Mouse (Mus musculus): ENCODE measurements at regions not wholly inside any gene's neighbourhood (a gene's known extent, or its start where the extent isn't known, plus 50 kb on each side); places are given as distances from the start of the nearest gene placed in this dataset.

DNA sequence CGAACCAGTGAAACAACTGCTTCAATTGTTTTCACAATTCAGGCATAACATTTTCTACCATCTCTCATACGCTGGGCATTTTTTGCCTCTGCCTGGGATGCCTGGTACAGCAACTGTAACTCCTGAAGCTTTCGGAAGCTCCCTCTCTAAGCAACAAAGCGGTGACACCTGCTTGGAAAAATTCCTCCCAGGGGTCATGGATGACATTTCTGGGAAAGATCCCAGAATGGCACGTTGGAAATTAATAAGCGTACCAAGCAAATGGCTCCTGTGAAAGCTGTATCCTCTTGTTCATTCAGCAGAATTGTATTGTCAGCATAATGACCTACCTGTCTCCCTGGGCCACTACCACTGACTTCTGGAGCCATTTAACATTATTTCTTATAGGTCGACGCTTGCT, 333.7 kb upstream of the Noct start:
- Histone ChIP-seq H3K27me3 (no peaks in the 10 kb centered on the region), H3K9me3 (no peaks in the 10 kb centered on the region), H3K4me1 (replicated peaks) (no peaks in the 10 kb centered on the region), H3K4me3 (replicated peaks) (no peak overlapping the region), H3K4me2 (replicated peaks) (no peak overlapping the region), H3K36me3 (no peaks in the 10 kb centered on the region), H3K9ac (replicated peaks) (no peak overlapping the region), H3K27ac (no peak overlapping the region)
- ATAC-seq = no peak
- 90% methylated on average over 8 of the region's 8 CpGs for WGBS

DNA sequence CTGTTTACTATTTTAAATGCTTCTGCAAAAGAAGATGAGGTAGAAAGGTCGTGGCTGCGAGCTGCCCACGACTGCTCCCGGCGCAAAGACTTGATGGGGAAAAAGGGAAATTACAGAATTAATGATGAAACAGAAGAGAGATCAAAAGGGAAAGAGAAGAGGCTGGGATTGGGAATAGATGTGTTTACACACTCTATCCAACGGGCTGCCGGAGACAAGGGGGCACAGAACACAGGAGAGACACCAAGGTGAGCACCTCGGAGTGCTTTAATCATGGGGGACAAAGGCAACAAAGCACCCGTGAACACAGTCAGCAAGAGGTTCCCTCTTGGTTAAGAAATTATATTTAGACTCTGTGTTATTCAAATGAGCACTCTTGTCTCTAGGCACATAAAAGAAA, 326.1 kb upstream of the Noct start:
- no peak overlapping the region for H3K27ac ChIP-seq
- peak; percentile 47; the same call in 1 of the 2 replicates for ATAC-seq
- no peaks in the 10 kb centered on the region for H3K36me3 ChIP-seq
- H3K9me3 ChIP-seq = no peaks in the 10 kb centered on the region
- H3K27me3 ChIP-seq = 0 out of 2 replicates have a peak, but pooled peaks cover 4% of the 10 kb centered on the region
- peaks cover 5% of the 10 kb centered on the region for H3K4me1 ChIP-seq (replicated peaks)
- no peak overlapping the region for H3K4me2 ChIP-seq (replicated peaks)
- no peak overlapping the region for H3K9ac ChIP-seq (replicated peaks)
- 67% methylated on average over 9 of the region's 9 CpGs for WGBS
- H3K4me3 ChIP-seq (replicated peaks) = no peak overlapping the region

GRCm38 (mm10) chr3:50899830-50900350, 324.4 kb upstream of the Noct start:
- H3K36me3 ChIP-seq = no peaks in the 10 kb centered on the region
- no peaks in the 10 kb centered on the region for H3K9me3 ChIP-seq
- H3K27me3 ChIP-seq = 0 out of 2 replicates have a peak, but pooled peaks cover 4% of the 10 kb centered on the region
- peaks cover 11% of the 10 kb centered on the region for H3K4me1 ChIP-seq (replicated peaks)
- ATAC-seq = no peak
- no peak overlapping the region for H3K4me3 ChIP-seq (replicated peaks)
- H3K4me2 ChIP-seq (replicated peaks) = no peak overlapping the region
- no peak overlapping the region for H3K27ac ChIP-seq
- WGBS = 92% methylated on average over 7 of the region's 7 CpGs
- H3K9ac ChIP-seq (replicated peaks) = no peak overlapping the region

GRCm38 (mm10) chr3:50900566-50900965, 323.7 kb upstream of the Noct start:
- ATAC-seq = no peak
- H3K9me3 ChIP-seq = no peaks in the 10 kb centered on the region
- no peak overlapping the region for H3K4me2 ChIP-seq (replicated peaks)
- no peak overlapping the region for H3K4me3 ChIP-seq (replicated peaks)
- peaks cover 18% of the 10 kb centered on the region for H3K4me1 ChIP-seq (replicated peaks)
- WGBS = 79% methylated on average over 9 of the region's 9 CpGs
- no peak overlapping the region for H3K27ac ChIP-seq
- no peak overlapping the region for H3K9ac ChIP-seq (replicated peaks)
- H3K27me3 ChIP-seq = 0 out of 2 replicates have a peak, but pooled peaks cover 4% of the 10 kb centered on the region
- H3K36me3 ChIP-seq = no peaks in the 10 kb centered on the region

DNA sequence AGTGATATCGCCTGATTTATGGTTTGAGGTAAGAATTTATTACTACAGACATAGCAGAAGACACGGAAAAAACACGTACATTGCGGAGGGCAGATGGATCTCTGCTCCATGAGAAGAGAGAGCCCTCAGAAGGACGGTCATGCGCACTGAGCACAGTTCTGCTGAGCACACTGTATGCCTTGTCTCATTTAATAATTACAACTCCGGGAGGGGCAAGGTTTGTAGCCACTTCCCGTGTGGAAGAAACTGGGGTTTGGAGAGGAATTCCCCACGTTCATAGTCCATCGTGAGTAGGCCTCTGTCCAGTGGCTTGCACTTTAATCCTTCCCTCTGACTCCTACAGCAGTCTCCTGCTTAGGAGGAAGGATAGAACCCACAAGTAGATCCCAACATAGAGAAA, 322.9 kb upstream of the Noct start:
- Histone ChIP-seq H3K27me3 (0 out of 2 replicates have a peak, but pooled peaks cover 4% of the 10 kb centered on the region), H3K9me3 (no peaks in the 10 kb centered on the region), H3K9ac (replicated peaks) (no peak overlapping the region), H3K4me2 (replicated peaks) (no peak overlapping the region), H3K27ac (no peak overlapping the region), H3K4me1 (replicated peaks) (peaks cover 21% of the 10 kb centered on the region), H3K4me3 (replicated peaks) (no peak overlapping the region), H3K36me3 (no peaks in the 10 kb centered on the region)
- ATAC-seq = no peak
- WGBS = 95% methylated on average over 10 of the region's 10 CpGs

- Histone ChIP-seq H3K4me1 (replicated peaks) (peaks cover 21% of the 10 kb centered on the region), H3K4me3 (replicated peaks) (no peak overlapping the region), H3K9ac (replicated peaks) (no peak overlapping the region), H3K27ac (no peak overlapping the region), H3K4me2 (replicated peaks) (no peak overlapping the region), H3K27me3 (0 out of 2 replicates have a peak, but pooled peaks cover 4% of the 10 kb centered on the region), H3K9me3 (no peaks in the 10 kb centered on the region), H3K36me3 (no peaks in the 10 kb centered on the region)
- 60% methylated on average over 7 of the region's 7 CpGs for WGBS
- no peak for ATAC-seq
These were observed 321.3 kb upstream of the Noct start for GRCm38 (mm10) chr3:50902933-50903332.

DNA sequence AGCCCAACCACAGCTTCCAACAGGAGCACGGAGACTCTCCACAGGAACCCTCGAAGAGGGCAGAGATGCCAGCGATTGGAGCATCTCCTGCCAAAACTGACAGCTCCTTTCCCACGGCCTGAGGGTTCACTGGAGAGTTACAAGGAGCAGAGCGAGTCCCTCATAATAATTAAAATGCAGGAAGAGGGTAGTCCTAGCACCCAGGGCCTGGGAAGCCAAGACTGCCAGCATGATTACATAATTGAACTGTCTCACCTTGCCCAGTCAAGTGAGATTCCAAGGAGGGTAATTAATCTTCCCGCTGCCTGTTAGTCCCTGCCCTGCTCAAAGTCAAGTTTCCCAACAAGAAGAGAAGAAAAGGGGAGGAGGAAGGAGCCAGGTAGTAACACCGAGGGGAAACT, 319.5 kb upstream of the Noct start:
- 13% methylated on average over 7 of the region's 7 CpGs for WGBS
- H3K9me3 ChIP-seq = no peaks in the 10 kb centered on the region
- peaks cover 21% of the 10 kb centered on the region for H3K4me1 ChIP-seq (replicated peaks)
- no peak overlapping the region for H3K9ac ChIP-seq (replicated peaks)
- peak overlapping the region; percentile 54; the same call in 1 of the 2 replicates for H3K4me2 ChIP-seq (replicated peaks)
- no peaks in the 10 kb centered on the region for H3K27me3 ChIP-seq
- no peaks in the 10 kb centered on the region for H3K36me3 ChIP-seq
- no peak overlapping the region for H3K27ac ChIP-seq
- no peak; the same call in 1 of the 2 replicates for ATAC-seq
- H3K4me3 ChIP-seq (replicated peaks) = no peak overlapping the region

DNA sequence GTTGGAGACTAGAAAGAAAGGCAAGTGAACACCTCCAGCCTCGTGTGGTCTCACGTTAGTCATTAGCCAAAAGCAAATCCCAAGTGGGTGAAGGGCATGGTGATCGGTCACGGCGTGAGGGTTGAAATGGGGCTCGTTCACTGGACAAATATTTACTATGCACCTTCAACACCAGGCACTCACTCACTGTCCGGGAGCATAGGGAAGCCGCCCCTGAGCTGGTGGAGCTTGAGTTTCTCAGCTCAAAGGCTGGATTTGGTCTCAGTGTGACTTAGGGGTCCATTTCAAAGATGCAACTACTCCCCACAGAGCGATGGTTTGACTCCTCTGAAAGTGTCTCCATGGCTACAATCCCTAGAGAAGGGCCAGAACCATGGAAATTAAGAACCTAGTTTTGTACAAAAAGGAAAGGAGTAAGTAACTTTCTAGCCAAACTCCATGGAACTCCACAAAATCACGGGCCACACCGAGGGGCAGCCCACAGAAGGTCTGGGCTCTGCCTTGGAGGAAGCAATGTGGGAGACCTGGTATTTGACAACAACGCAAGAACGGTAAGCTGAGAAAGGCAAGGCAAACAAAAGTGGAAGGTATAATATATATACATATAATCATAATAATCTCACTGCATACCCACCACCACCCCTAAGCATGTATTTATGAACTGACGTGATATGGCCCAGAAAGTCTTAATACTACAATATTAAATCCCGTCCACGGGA, 318.8 kb upstream of the Noct start:
- Histone ChIP-seq H3K27me3 (no peaks in the 10 kb centered on the region), H3K4me1 (replicated peaks) (peaks cover 21% of the 10 kb centered on the region), H3K4me3 (replicated peaks) (peak overlapping the region; percentile 34), H3K9me3 (no peaks in the 10 kb centered on the region), H3K27ac (peak overlapping the region; percentile 75), H3K9ac (replicated peaks) (no peak overlapping the region), H3K36me3 (no peaks in the 10 kb centered on the region), H3K4me2 (replicated peaks) (peak overlapping the region; percentile 54)
- WGBS = 11% methylated on average over 16 of the region's 16 CpGs
- ATAC-seq = peak; percentile 17

DNA sequence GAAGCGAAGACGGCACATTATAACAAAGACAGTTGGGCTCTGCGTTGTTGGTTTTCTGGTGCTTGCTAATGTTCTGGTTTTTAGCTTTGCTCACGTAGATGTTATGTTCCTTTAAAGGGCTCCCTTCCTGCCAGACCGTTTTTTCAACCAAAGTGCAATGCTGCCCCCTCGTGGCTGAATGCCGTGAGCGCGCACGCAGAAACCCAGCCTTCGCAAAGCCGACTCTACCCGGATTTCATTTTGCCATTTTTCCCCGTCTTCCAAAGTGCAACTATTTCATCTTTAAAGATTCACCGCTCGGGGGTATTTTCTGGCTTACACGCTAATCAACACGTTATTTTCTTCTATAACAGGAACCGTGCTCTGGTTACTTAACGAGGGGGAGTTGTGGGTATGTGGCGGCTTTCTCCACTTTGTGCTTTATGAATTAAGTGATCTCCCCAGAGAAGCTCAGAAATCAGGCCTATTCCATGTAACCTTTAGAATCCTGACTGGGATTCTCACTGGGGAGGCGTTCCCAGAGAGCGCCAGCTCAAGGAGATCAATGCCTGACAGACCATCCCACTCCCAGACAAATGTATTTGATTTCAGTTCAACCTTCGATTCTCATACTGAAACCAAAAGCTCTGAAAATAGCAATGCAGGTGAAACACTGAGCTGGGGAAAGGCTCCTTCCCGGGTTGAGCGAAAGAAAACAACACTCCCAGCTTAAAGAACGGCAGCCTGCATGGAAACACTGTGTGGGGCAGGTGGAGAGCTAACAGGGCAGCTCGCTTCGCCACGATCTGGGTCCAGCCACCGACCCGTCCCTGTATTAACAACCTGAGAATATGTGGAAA, 318.0 kb upstream of the Noct start:
- ATAC-seq = peak; percentile 82
- H3K4me1 ChIP-seq (replicated peaks) = peaks cover 21% of the 10 kb centered on the region
- H3K27me3 ChIP-seq = no peaks in the 10 kb centered on the region
- H3K9me3 ChIP-seq = no peaks in the 10 kb centered on the region
- H3K36me3 ChIP-seq = no peaks in the 10 kb centered on the region
- H3K27ac ChIP-seq = peak overlapping the region; percentile 77
- 9% methylated on average over 32 of the region's 32 CpGs for WGBS
- H3K4me3 ChIP-seq (replicated peaks) = peak overlapping the region; percentile 34
- H3K9ac ChIP-seq (replicated peaks) = peak overlapping the region; percentile 60
- peak overlapping the region; percentile 54 for H3K4me2 ChIP-seq (replicated peaks)

DNA sequence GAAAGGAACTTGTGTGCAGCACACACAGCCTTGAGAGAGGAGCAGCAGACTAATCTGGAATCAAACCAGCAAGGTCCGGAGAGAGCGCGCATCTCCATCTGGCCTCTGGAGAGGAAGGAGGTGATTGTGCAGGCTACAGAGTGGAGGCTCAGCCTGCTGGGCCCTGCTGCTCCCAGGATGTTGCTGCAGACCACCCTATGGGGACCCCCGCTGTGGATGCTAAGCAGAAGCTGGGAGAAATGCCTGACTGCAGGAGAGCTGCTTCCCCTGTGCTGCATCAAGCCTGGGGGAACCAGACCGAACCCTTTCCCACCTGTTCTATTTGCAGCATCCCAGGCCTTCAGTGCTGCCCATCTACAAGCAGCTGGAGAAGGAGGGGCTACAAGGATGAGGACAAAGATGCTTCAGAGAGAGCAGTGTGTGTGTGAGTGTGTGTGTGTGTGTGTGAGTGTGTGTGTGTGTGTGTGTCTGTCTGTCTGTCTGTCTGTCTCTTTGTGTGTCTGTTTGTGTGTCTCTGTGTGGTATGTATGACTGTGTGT, 311.2 kb upstream of the Noct start:
- Histone ChIP-seq H3K9me3 (no peaks in the 10 kb centered on the region), H3K27me3 (no peaks in the 10 kb centered on the region), H3K4me1 (replicated peaks) (peaks cover 15% of the 10 kb centered on the region), H3K4me2 (replicated peaks) (no peak overlapping the region), H3K4me3 (replicated peaks) (no peak overlapping the region), H3K36me3 (no peaks in the 10 kb centered on the region), H3K9ac (replicated peaks) (no peak overlapping the region), H3K27ac (no peak overlapping the region)
- 57% methylated on average over 5 of the region's 5 CpGs for WGBS
- ATAC-seq = peak; percentile 24; the same call in 1 of the 2 replicates

DNA sequence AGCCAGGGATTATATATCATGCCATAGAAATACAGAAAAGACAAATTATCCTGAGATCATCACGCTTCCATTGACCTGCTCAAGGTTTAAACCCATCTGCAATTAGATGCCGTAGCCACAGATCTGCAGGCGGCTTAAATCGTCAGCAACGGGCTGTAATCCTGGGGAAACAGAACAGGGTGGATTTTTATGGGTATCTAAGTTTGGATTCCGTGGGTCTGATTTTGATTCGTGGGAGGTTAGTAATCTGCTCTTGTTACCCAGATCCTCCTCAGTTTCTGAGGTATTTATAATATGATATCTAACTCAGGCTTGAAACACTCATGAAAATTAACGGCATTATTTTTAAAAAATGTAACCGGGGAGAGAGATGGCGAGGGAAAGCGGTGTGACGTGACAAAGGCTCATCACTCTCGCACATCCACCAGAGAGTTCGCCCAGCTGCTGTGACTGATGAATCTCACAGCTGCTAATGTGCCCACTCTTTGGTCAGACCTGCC, 309.3 kb upstream of the Noct start:
- Histone ChIP-seq H3K9me3 (no peaks in the 10 kb centered on the region), H3K27ac (no peak overlapping the region), H3K4me3 (replicated peaks) (no peak overlapping the region), H3K4me1 (replicated peaks) (peaks cover 15% of the 10 kb centered on the region), H3K4me2 (replicated peaks) (0 out of 2 replicates have a peak overlapping the region, but pooled peaks have one; percentile 3), H3K9ac (replicated peaks) (no peak overlapping the region), H3K36me3 (no peaks in the 10 kb centered on the region), H3K27me3 (no peaks in the 10 kb centered on the region)
- 53% methylated on average over 14 of the region's 14 CpGs for WGBS
- no peak for ATAC-seq

All from midbrain, embryonic 13.5 days (tissue).